Mouse (Mus musculus): ENCODE data around the gene Agpat4. TPM values are rescaled to one million over a fixed set of nuclear protein-coding genes. Genes with fewer than 3 reads are reported as not detected.
A peak's percentile ranks its signal among the peaks of the same experiment; 100 is the strongest.

Agpat4 gene
- polyA plus RNA-seq, 1 experiment from 2014 or later: 31.3 TPM

- ATAC-seq (ENCODE audit: low FRiP score, low TSS enrichment): peak; percentile 58; the same call in 1 of the 2 replicates
- WGBS: 70% methylated on average over 21 of the region's 21 CpGs
- Histone ChIP-seq H3K9me3 (ENCODE audit: control insufficient read depth, low read length) (no peaks in the 10 kb centered on the region), H3K27ac (replicated peaks; ENCODE audit: low read depth, low read length) (peak overlapping the region; percentile 50; the same call in 1 of the 2 replicates), H3K27me3 (ENCODE audit: control insufficient read depth, insufficient read depth, low read length) (no peaks in the 10 kb centered on the region), H3K4me2 (ENCODE audit: low read length) (no peak overlapping the region), H3K4me3 (replicated peaks; ENCODE audit: low read depth, low read length) (no peak overlapping the region), H3K4me1 (ENCODE audit: control insufficient read depth, insufficient read depth, low read length) (peaks cover 10% of the 10 kb centered on the region), H3K9ac (replicated peaks; ENCODE audit: low read length) (no peak overlapping the region), H3K36me3 (ENCODE audit: control insufficient read depth, insufficient read depth, low read length) (peaks cover 28% of the 10 kb centered on the region)
- peak; percentile 63 for DNase-seq
Measured at GRCm38 (mm10) chr17:12265969-12266925, 147.7 kb downstream of the Agpat4 start.

- no peak overlapping the region for H3K9ac ChIP-seq (replicated peaks; ENCODE audit: low read length)
- no peaks in the 10 kb centered on the region for H3K9me3 ChIP-seq (ENCODE audit: control insufficient read depth, low read length)
- H3K36me3 ChIP-seq (ENCODE audit: control insufficient read depth, insufficient read depth, low read length): peaks cover 26% of the 10 kb centered on the region
- no peak overlapping the region for H3K4me3 ChIP-seq (replicated peaks; ENCODE audit: low read depth, low read length)
- ATAC-seq (ENCODE audit: low FRiP score, low TSS enrichment) (no peak), DNase-seq (no peak)
- no peak overlapping the region for H3K4me2 ChIP-seq (ENCODE audit: low read length)
- peaks cover 10% of the 10 kb centered on the region for H3K4me1 ChIP-seq (ENCODE audit: control insufficient read depth, insufficient read depth, low read length)
- no peak overlapping the region for H3K27ac ChIP-seq (replicated peaks; ENCODE audit: low read depth, low read length)
- H3K27me3 ChIP-seq (ENCODE audit: control insufficient read depth, insufficient read depth, low read length): no peaks in the 10 kb centered on the region
- 77% methylated on average over 4 of the region's 4 CpGs for WGBS
Measured at GRCm38 (mm10) chr17:12268091-12268490, 149.6 kb downstream of the Agpat4 start.

GRCm38 (mm10) chr17:12268538-12268937 is 150.0 kb downstream of the Agpat4 start:
- H3K27ac ChIP-seq (replicated peaks; ENCODE audit: low read depth, low read length): no peak overlapping the region
- no peak for DNase-seq
- no peak for ATAC-seq (ENCODE audit: low FRiP score, low TSS enrichment)
- H3K27me3 ChIP-seq (ENCODE audit: control insufficient read depth, insufficient read depth, low read length): no peaks in the 10 kb centered on the region
- 78% methylated on average over 10 of the region's 10 CpGs for WGBS
- peaks cover 22% of the 10 kb centered on the region for H3K36me3 ChIP-seq (ENCODE audit: control insufficient read depth, insufficient read depth, low read length)
- H3K9me3 ChIP-seq (ENCODE audit: control insufficient read depth, low read length): no peaks in the 10 kb centered on the region
- no peak overlapping the region for H3K4me3 ChIP-seq (replicated peaks; ENCODE audit: low read depth, low read length)
- H3K9ac ChIP-seq (replicated peaks; ENCODE audit: low read length): no peak overlapping the region
- peaks cover 10% of the 10 kb centered on the region for H3K4me1 ChIP-seq (ENCODE audit: control insufficient read depth, insufficient read depth, low read length)
- H3K4me2 ChIP-seq (ENCODE audit: low read length): no peak overlapping the region

Other genes starting within 250 kb of the Agpat4 start
- gene Map3k4, start 200.1 kb downstream of the Agpat4 start, polyA plus RNA-seq (2014; fragmentation: Nextera tagmentation; extraction: Ambion mirVana): 31.0 and 38.6 TPM in 2 replicates